Mouse (Mus musculus) midbrain, embryonic 10.5 days (tissue): ENCODE results near the gene Rad51d. TPM values are rescaled to one million over a fixed set of nuclear protein-coding genes. Genes with fewer than 3 reads are reported as not detected.
A peak's percentile ranks its signal among the peaks of the same experiment; 100 is the strongest.

Experiments used
- DNase-seq: peaks from one replicate; pipeline ENCODE4 v3.0.0-alpha.2; 2017; ENCODE audit warnings: low spot score
- H3K27ac ChIP-seq: fragments of 300-500 bp; sonication (generic); replicated peaks from 2 replicates; pipeline ENCODE4 v1.5.1; 2016; ENCODE audit warnings: mild to moderate bottlenecking
- H3K27me3 ChIP-seq: fragments of 300-500 bp; sonication (generic); 2 replicates; pipeline ENCODE4 v1.6.1; 2016; ENCODE audit warnings: low read depth, mild to moderate bottlenecking; ENCODE audit not compliant: poor library complexity, severe bottlenecking
- H3K36me3 ChIP-seq: fragments of 300-500 bp; sonication (generic); 2 replicates; pipeline ENCODE4 v1.6.1; 2016; ENCODE audit warnings: mild to moderate bottlenecking, moderate library complexity
- H3K4me1 ChIP-seq: fragments of 300-500 bp; sonication (generic); 2 replicates; pipeline ENCODE4 v1.6.1; 2016
- H3K4me3 ChIP-seq: fragments of 300-500 bp; sonication (generic); 2 replicates; pipeline ENCODE4 v1.5.1; 2016; ENCODE audit warnings: mild to moderate bottlenecking, moderate library complexity
- H3K9me3 ChIP-seq: fragments of 300-500 bp; sonication (generic); replicated peaks from 2 replicates; pipeline ENCODE4 v1.6.1; 2016; ENCODE audit warnings: mild to moderate bottlenecking
- WGBS: fragments of 180-500 bp; shearing (Covaris S2); methylation state at CpG from one replicate; pipeline ENCODE4 v1.1.7; 2016; 5-methylcytosine and 5-hydroxymethylcytosine counted together
- polyA plus RNA-seq: library from polyadenylated mRNA; unstranded; fragments of >200 nt; fragmentation: Nextera tagmentation; extraction: Ambion mirVana; gene quantifications from 2 replicates; pipeline ENCODE4 v1.2.1, GENCODE M21; 2016

Gene Rad51d
- polyA plus RNA-seq, 1 experiment from 2014 or later = 17.2 TPM

GRCm38 (mm10) chr11:82862638-82863037 is 27.8 kb downstream of the Rad51d start:
- Histone ChIP-seq H3K4me3 (no peak overlapping the region), H3K27me3 (no peaks in the 10 kb centered on the region), H3K27ac (no peak overlapping the region), H3K9me3 (no peaks in the 10 kb centered on the region), H3K36me3 (no peaks in the 10 kb centered on the region), H3K4me1 (peaks cover 16% of the 10 kb centered on the region)
- DNase-seq = no peak
- 91% methylated on average over 9 of the region's 9 CpGs for WGBS

- DNase-seq = no peak
- H3K9me3 ChIP-seq = no peaks in the 10 kb centered on the region
- H3K36me3 ChIP-seq = no peaks in the 10 kb centered on the region
- H3K4me3 ChIP-seq = no peak overlapping the region
- peak overlapping the region; percentile 9; the same call in 1 of the 2 replicates for H3K27ac ChIP-seq
- 76% methylated on average over 8 of the region's 8 CpGs for WGBS
- H3K27me3 ChIP-seq = no peaks in the 10 kb centered on the region
- H3K4me1 ChIP-seq = peaks cover 15% of the 10 kb centered on the region
These were observed 28.9 kb downstream of the Rad51d start for GRCm38 (mm10) chr11:82861558-82861957.

- Histone ChIP-seq H3K9me3 (no peaks in the 10 kb centered on the region), H3K36me3 (no peaks in the 10 kb centered on the region), H3K27me3 (no peaks in the 10 kb centered on the region), H3K27ac (no peak overlapping the region), H3K4me1 (peaks cover 18% of the 10 kb centered on the region), H3K4me3 (no peak overlapping the region)
- 90% methylated on average over 6 of the region's 6 CpGs for WGBS
- DNase-seq = no peak
These were observed 29.7 kb downstream of the Rad51d start for GRCm38 (mm10) chr11:82860759-82861158.

GRCm38 (mm10) chr11:82857307-82857848 is 33.0 kb downstream of the Rad51d start:
- Histone ChIP-seq H3K36me3 (no peaks in the 10 kb centered on the region), H3K9me3 (no peaks in the 10 kb centered on the region), H3K27ac (no peak overlapping the region), H3K4me3 (no peak overlapping the region), H3K4me1 (peaks cover 15% of the 10 kb centered on the region), H3K27me3 (no peaks in the 10 kb centered on the region)
- no peak for DNase-seq
- WGBS = 83% methylated on average over 13 of the region's 13 CpGs

GRCm38 (mm10) chr11:82856032-82856431 is 34.4 kb downstream of the Rad51d start:
- no peaks in the 10 kb centered on the region for H3K27me3 ChIP-seq
- peak overlapping the region; percentile 57 for H3K27ac ChIP-seq
- DNase-seq = no peak
- WGBS = 83% methylated on average over 10 of the region's 10 CpGs
- no peaks in the 10 kb centered on the region for H3K9me3 ChIP-seq
- H3K36me3 ChIP-seq = no peaks in the 10 kb centered on the region
- H3K4me1 ChIP-seq = peaks cover 12% of the 10 kb centered on the region
- no peak overlapping the region for H3K4me3 ChIP-seq

GRCm38 (mm10) chr11:82855327-82855973 is 35.0 kb downstream of the Rad51d start:
- Histone ChIP-seq H3K4me1 (peaks cover 16% of the 10 kb centered on the region), H3K27me3 (no peaks in the 10 kb centered on the region), H3K27ac (no peak overlapping the region), H3K36me3 (no peaks in the 10 kb centered on the region), H3K9me3 (no peaks in the 10 kb centered on the region), H3K4me3 (no peak overlapping the region)
- WGBS = 86% methylated on average over 9 of the region's 9 CpGs
- no peak for DNase-seq

- DNase-seq = no peak
- 88% methylated on average over 6 of the region's 6 CpGs for WGBS
- Histone ChIP-seq H3K36me3 (no peaks in the 10 kb centered on the region), H3K27ac (no peak overlapping the region), H3K4me1 (peaks cover 22% of the 10 kb centered on the region), H3K4me3 (no peak overlapping the region), H3K27me3 (no peaks in the 10 kb centered on the region), H3K9me3 (no peaks in the 10 kb centered on the region)
These were observed 36.3 kb downstream of the Rad51d start for GRCm38 (mm10) chr11:82854111-82854510.

- Histone ChIP-seq H3K27ac (no peak overlapping the region), H3K9me3 (no peaks in the 10 kb centered on the region), H3K4me3 (no peak overlapping the region), H3K4me1 (peaks cover 22% of the 10 kb centered on the region), H3K27me3 (no peaks in the 10 kb centered on the region), H3K36me3 (no peaks in the 10 kb centered on the region)
- 87% methylated on average over 7 of the region's 7 CpGs for WGBS
- DNase-seq = no peak
These were observed 37.5 kb downstream of the Rad51d start for GRCm38 (mm10) chr11:82852958-82853357.

GRCm38 (mm10) chr11:82852540-82852939 is 37.9 kb downstream of the Rad51d start:
- WGBS = 88% methylated on average over 10 of the region's 10 CpGs
- no peak for DNase-seq
- H3K4me1 ChIP-seq = peaks cover 25% of the 10 kb centered on the region
- no peak overlapping the region for H3K4me3 ChIP-seq
- no peaks in the 10 kb centered on the region for H3K36me3 ChIP-seq
- no peak overlapping the region for H3K27ac ChIP-seq
- no peaks in the 10 kb centered on the region for H3K9me3 ChIP-seq
- no peaks in the 10 kb centered on the region for H3K27me3 ChIP-seq

GRCm38 (mm10) chr11:82852115-82852514 is 38.3 kb downstream of the Rad51d start:
- Histone ChIP-seq H3K4me1 (peaks cover 30% of the 10 kb centered on the region), H3K4me3 (no peak overlapping the region), H3K9me3 (no peaks in the 10 kb centered on the region), H3K27ac (no peak overlapping the region), H3K27me3 (no peaks in the 10 kb centered on the region), H3K36me3 (no peaks in the 10 kb centered on the region)
- WGBS = 91% methylated on average over 11 of the region's 11 CpGs
- no peak for DNase-seq

- no peaks in the 10 kb centered on the region for H3K9me3 ChIP-seq
- H3K4me3 ChIP-seq = no peak overlapping the region
- WGBS = 83% methylated on average over 5 of the region's 5 CpGs
- peaks cover 37% of the 10 kb centered on the region for H3K4me1 ChIP-seq
- H3K27me3 ChIP-seq = peaks cover 3% of the 10 kb centered on the region; the same call in 1 of the 2 replicates
- H3K27ac ChIP-seq = peak overlapping the region; percentile 25; the same call in 1 of the 2 replicates
- DNase-seq = no peak
- no peaks in the 10 kb centered on the region for H3K36me3 ChIP-seq
These were observed 40.2 kb downstream of the Rad51d start for GRCm38 (mm10) chr11:82850259-82850658.

- H3K27me3 ChIP-seq = peaks cover 9% of the 10 kb centered on the region; the same call in 1 of the 2 replicates
- peaks cover 45% of the 10 kb centered on the region for H3K4me1 ChIP-seq
- no peaks in the 10 kb centered on the region for H3K36me3 ChIP-seq
- 27% methylated on average over 6 of the region's 6 CpGs for WGBS
- DNase-seq = no peak
- no peak overlapping the region for H3K27ac ChIP-seq
- H3K9me3 ChIP-seq = no peaks in the 10 kb centered on the region
- no peak overlapping the region for H3K4me3 ChIP-seq
These were observed 42.8 kb downstream of the Rad51d start for GRCm38 (mm10) chr11:82847571-82848000.

GRCm38 (mm10) chr11:82846938-82847337 is 43.5 kb downstream of the Rad51d start:
- Histone ChIP-seq H3K36me3 (no peaks in the 10 kb centered on the region), H3K4me3 (no peak overlapping the region), H3K4me1 (peaks cover 45% of the 10 kb centered on the region), H3K27me3 (peaks cover 9% of the 10 kb centered on the region; the same call in 1 of the 2 replicates), H3K9me3 (no peaks in the 10 kb centered on the region), H3K27ac (no peak overlapping the region)
- no peak for DNase-seq
- 70% methylated on average over 3 of the region's 3 CpGs for WGBS
